Mouse (Mus musculus) myocyte (in vitro differentiated cells): Measurements from ENCODE around the gene Sergef. TPM values are rescaled to one million over a fixed set of nuclear protein-coding genes. Genes with fewer than 3 reads are reported as not detected.
"Not testable (repeated sequence)": the region's sequence is repeated elsewhere in the genome, so short reads cannot be mapped to it uniquely, and the experiment has no call there.

Source experiments
- H3K27me3 ChIP-seq: one replicate; pipeline ENCODE4 v1.6.1; 2011; ENCODE audit not compliant: control insufficient read depth, insufficient read depth, insufficient read length
- H3K36me3 ChIP-seq: one replicate; pipeline ENCODE4 v1.6.1; 2011; ENCODE audit not compliant: control insufficient read depth, insufficient read depth
- H3K4me2 ChIP-seq: one replicate; pipeline ENCODE4 v1.6.1; 2011; ENCODE audit warnings: low read depth, control low read depth
- H3K4me3 ChIP-seq: one replicate; pipeline ENCODE4 v1.5.1; 2011; ENCODE audit warnings: mild to moderate bottlenecking, control low read depth, moderate library complexity
- H3K79me2 ChIP-seq: one replicate; pipeline ENCODE4 v1.6.1; 2011; ENCODE audit not compliant: control insufficient read depth, insufficient read depth
- H3ac ChIP-seq: one replicate; pipeline ENCODE4 v1.6.1; 2011; ENCODE audit not compliant: control insufficient read depth, insufficient read length
- CEBPB ChIP-seq: IDR thresholded peaks from 2 replicates; pipeline ENCODE4 v1.6.1; 2011; ENCODE audit warnings: mild to moderate bottlenecking, moderate library complexity; ENCODE audit not compliant: poor library complexity, insufficient read depth, severe bottlenecking
- E2F4 ChIP-seq: IDR thresholded peaks from one replicate; pipeline ENCODE4 v1.6.1; 2011; ENCODE audit warnings: mild to moderate bottlenecking, control low read depth, moderate library complexity; ENCODE audit not compliant: insufficient read depth
- MAX ChIP-seq: IDR thresholded peaks from one replicate; pipeline ENCODE4 v1.6.1; 2011; ENCODE audit warnings: low read depth, mild to moderate bottlenecking, control low read depth
- MYOD1 ChIP-seq, 3 experiments: IDR thresholded peaks; one replicate each; pipeline ENCODE4 v1.6.1; 2011; ENCODE audit warnings: control low read depth in 2 of 3, low read depth in 2 of 3, mild to moderate bottlenecking in 2 of 3, moderate library complexity in 1 of 3; ENCODE audit not compliant: insufficient read length in 2 of 3, control insufficient read depth in 1 of 3
- MYOG ChIP-seq, 3 experiments: IDR thresholded peaks; one replicate each; pipeline ENCODE4 v1.6.1; 2011; ENCODE audit warnings: control low read depth in 2 of 3, low read depth in 2 of 3, mild to moderate bottlenecking in 2 of 3; ENCODE audit not compliant: insufficient read length in 2 of 3, control insufficient read depth in 1 of 3, insufficient read depth in 1 of 3
- POLR2A ChIP-seq: IDR thresholded peaks from one replicate; pipeline ENCODE4 v1.6.1; 2011; ENCODE audit warnings: low read depth, mild to moderate bottlenecking, control low read depth, moderate library complexity; ENCODE audit not compliant: insufficient read length
- POLR2AphosphoS2 ChIP-seq: IDR thresholded peaks from one replicate; pipeline ENCODE4 v1.6.1; 2011; ENCODE audit warnings: low read depth, control low read depth; ENCODE audit not compliant: insufficient read length
- REST ChIP-seq: IDR thresholded peaks from one replicate; pipeline ENCODE4 v1.6.1; 2011; ENCODE audit warnings: mild to moderate bottlenecking, control low read depth, moderate library complexity; ENCODE audit not compliant: insufficient read depth, insufficient read length
- SRF ChIP-seq: IDR thresholded peaks from one replicate; pipeline ENCODE4 v1.6.1; 2011; ENCODE audit warnings: low read depth; ENCODE audit not compliant: control insufficient read depth, insufficient read length
- TCF12 ChIP-seq: IDR thresholded peaks from one replicate; pipeline ENCODE4 v1.6.1; 2011; ENCODE audit warnings: mild to moderate bottlenecking, control low read depth; ENCODE audit not compliant: poor library complexity, insufficient read depth, severe bottlenecking
- TCF3 ChIP-seq: IDR thresholded peaks from one replicate; pipeline ENCODE4 v1.6.1; 2011; ENCODE audit warnings: low read depth, control low read depth; ENCODE audit not compliant: insufficient read length
- USF1 ChIP-seq: IDR thresholded peaks from one replicate; pipeline ENCODE4 v1.6.1; 2011; ENCODE audit warnings: low read depth, mild to moderate bottlenecking, control low read depth, moderate library complexity
- polyA plus RNA-seq: library from polyadenylated mRNA; unstranded; fragments of >200 nt; fragmentation: generic; extraction: Trizol; gene quantifications from one replicate; pipeline ENCODE4 v1.2.1, GENCODE M21; 2012; ENCODE audit warnings: missing spikeins

Gene Sergef
- polyA plus RNA-seq, result 13.9 TPM

- Histone ChIP-seq H3K36me3 (no peaks in the 10 kb centered on the region), H3K4me2 (peak within 1 kb of the TSS; percentile 90), H3K4me3 (peak within 1 kb of the TSS; percentile 41), H3ac (peak within 1 kb of the TSS; percentile 22), H3K79me2 (no peaks in the 10 kb centered on the region), H3K27me3 (peaks cover 5% of the 10 kb centered on the region)
- TF ChIP-seq REST (no peak), POLR2AphosphoS2 (peak; percentile 66), TCF3 (no peak), POLR2A (peak; percentile 89), MYOG (IDR thresholded peaks at IDR 0.05; ENCODE audit: control insufficient read depth in 1 of 3, insufficient read depth in 1 of 3, insufficient read length in 2 of 3, low read depth in 2 of 3) (peak in 1 of 3 experiments; percentile 8), CEBPB (no peak), USF1 (no peak), TCF12 (no peak), MYOD1 (IDR thresholded peaks at IDR 0.05; ENCODE audit: control insufficient read depth in 1 of 3, insufficient read length in 2 of 3, low read depth in 2 of 3) (peak in 1 of 3 experiments; percentile 46), SRF (no peak), E2F4 (no peak), MAX (no peak)
These were observed at the start of gene Sergef for GRCm38 (mm10) chr7:46639692-46640031. TSS of gene Sergef (minus strand) at chr7:46639807.

- H3K27me3 ChIP-seq, result no peaks in the 10 kb centered on the region
- no peak overlapping the region for H3K4me2 ChIP-seq
- TF ChIP-seq POLR2A (no peak), TCF12 (no peak), MAX (no peak), E2F4 (no peak), REST (no peak), POLR2AphosphoS2 (no peak), MYOG (IDR thresholded peaks at IDR 0.05; ENCODE audit: control insufficient read depth in 1 of 3, insufficient read depth in 1 of 3, insufficient read length in 2 of 3, low read depth in 2 of 3) (no peak), SRF (no peak), MYOD1 (IDR thresholded peaks at IDR 0.05; ENCODE audit: control insufficient read depth in 1 of 3, insufficient read length in 2 of 3, low read depth in 2 of 3) (no peak), USF1 (no peak), CEBPB (no peak), TCF3 (no peak)
- H3K4me3 ChIP-seq, result no peak overlapping the region
- H3ac ChIP-seq, result no peak overlapping the region
- no peaks in the 10 kb centered on the region for H3K36me3 ChIP-seq
- no peaks in the 10 kb centered on the region for H3K79me2 ChIP-seq
These were observed 47.2 kb upstream of the Sergef start for GRCm38 (mm10) chr7:46686827-46687226.

- Histone ChIP-seq H3K27me3 (no peaks in the 10 kb centered on the region), H3K4me3 (no peak overlapping the region)
- TF ChIP-seq E2F4 (no peak), MYOD1 (IDR thresholded peaks at IDR 0.05; ENCODE audit: control insufficient read depth in 1 of 3, insufficient read length in 2 of 3, low read depth in 2 of 3) (no peak), TCF3 (no peak), USF1 (no peak), MYOG (IDR thresholded peaks at IDR 0.05; ENCODE audit: control insufficient read depth in 1 of 3, insufficient read depth in 1 of 3, insufficient read length in 2 of 3, low read depth in 2 of 3) (no peak), CEBPB (no peak), POLR2AphosphoS2 (no peak), POLR2A (no peak), MAX (no peak), REST (no peak), TCF12 (no peak), SRF (no peak)
These were observed 41.1 kb upstream of the Sergef start for GRCm38 (mm10) chr7:46680732-46681131.

DNA sequence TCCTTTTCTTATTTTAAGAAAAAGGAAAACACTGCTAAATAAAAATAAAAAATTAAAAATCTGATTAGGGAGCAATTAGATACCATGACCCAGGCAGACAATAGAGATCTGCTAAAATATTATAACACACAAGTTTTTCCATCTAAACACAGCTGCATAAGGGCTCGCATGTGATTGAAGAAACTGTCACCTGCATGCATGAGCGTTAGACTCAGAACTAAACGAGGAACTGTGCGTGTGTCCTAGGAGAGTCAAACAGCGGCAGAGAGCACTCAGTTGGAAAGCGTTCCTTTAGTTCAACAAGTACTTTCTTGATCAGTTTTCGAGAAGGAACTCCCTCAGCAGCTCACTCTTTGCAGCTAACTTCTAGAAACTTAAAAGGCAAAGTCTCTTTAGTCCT is 39.4 kb upstream of the Sergef start:
- H3K4me2 ChIP-seq, H3K36me3 ChIP-seq, H3ac ChIP-seq, H3K79me2 ChIP-seq, H3K4me3 ChIP-seq, H3K27me3 ChIP-seq: not testable (repeated sequence)

More at GRCm38 (mm10) chr7:46680732-46681131, 41.1 kb upstream of the Sergef start:
- H3K79me2 ChIP-seq, result no peaks in the 10 kb centered on the region
- H3K36me3 ChIP-seq, result no peaks in the 10 kb centered on the region
- no peak overlapping the region for H3K4me2 ChIP-seq
- no peak overlapping the region for H3ac ChIP-seq

GRCm38 (mm10) chr7:46678417-46678816 is 38.8 kb upstream of the Sergef start:
- Histone ChIP-seq H3K27me3 (no peaks in the 10 kb centered on the region), H3K4me3 (no peak overlapping the region), H3K4me2 (no peak overlapping the region), H3K36me3 (no peaks in the 10 kb centered on the region), H3ac (no peak overlapping the region), H3K79me2 (no peaks in the 10 kb centered on the region)
- TF ChIP-seq USF1 (no peak), SRF (no peak), POLR2A (no peak), E2F4 (no peak), POLR2AphosphoS2 (no peak), MAX (no peak), TCF12 (no peak), TCF3 (no peak), REST (no peak), CEBPB (no peak), MYOD1 (IDR thresholded peaks at IDR 0.05; ENCODE audit: control insufficient read depth in 1 of 3, insufficient read length in 2 of 3, low read depth in 2 of 3) (no peak), MYOG (IDR thresholded peaks at IDR 0.05; ENCODE audit: control insufficient read depth in 1 of 3, insufficient read depth in 1 of 3, insufficient read length in 2 of 3, low read depth in 2 of 3) (no peak)
